Mouse (Mus musculus) thymus, adult 2 months (tissue): Measurements from ENCODE around the gene Alg5. TPM values are rescaled to one million over a fixed set of nuclear protein-coding genes. Genes with fewer than 3 reads are reported as not detected.
"Not testable (repeated sequence)": the region's sequence is repeated elsewhere in the genome, so short reads cannot be mapped to it uniquely, and the experiment has no call there.

Experiments
- DNase-seq: peaks from one replicate; pipeline ENCODE4 v3.0.0; 2021
- H3K27ac ChIP-seq: fragments of 200-500 bp; 2 replicates; pipeline ENCODE4 v1.5.1; 2012; ENCODE audit warnings: low read length, control low read depth; ENCODE audit not compliant: control insufficient read depth, insufficient read depth
- H3K27me3 ChIP-seq: fragments of 200-500 bp; 2 replicates; pipeline ENCODE4 v1.6.1; 2012; ENCODE audit warnings: mild to moderate bottlenecking, low read length, moderate library complexity, mixed read lengths; ENCODE audit not compliant: control insufficient read depth, insufficient read depth
- H3K36me3 ChIP-seq: fragments of 200-500 bp; 2 replicates; pipeline ENCODE4 v1.6.1; 2012; ENCODE audit warnings: mild to moderate bottlenecking, low read length, moderate library complexity; ENCODE audit not compliant: control insufficient read depth, insufficient read depth
- H3K4me1 ChIP-seq: fragments of 200-500 bp; replicated peaks from 2 replicates; pipeline ENCODE4 v1.6.1; 2012; ENCODE audit warnings: low read length; ENCODE audit not compliant: control insufficient read depth, insufficient read depth
- H3K4me3 ChIP-seq: fragments of 200-500 bp; 2 replicates; pipeline ENCODE4 v1.5.1; 2012; ENCODE audit warnings: mild to moderate bottlenecking, low read length, control low read depth, moderate library complexity; ENCODE audit not compliant: control insufficient read depth, insufficient read depth
- CTCF ChIP-seq: fragments of 200-500 bp; IDR thresholded peaks from 2 replicates; pipeline ENCODE4 v1.5.1; 2012; ENCODE audit warnings: mild to moderate bottlenecking, control low read depth, low read length, moderate library complexity, borderline replicate concordance; ENCODE audit not compliant: control insufficient read depth, poor library complexity, insufficient read depth; ENCODE audit errors: extremely low read depth
- POLR2A ChIP-seq: fragments of 200-500 bp; IDR thresholded peaks from 2 replicates; pipeline ENCODE4 v1.6.1; 2012; ENCODE audit warnings: mild to moderate bottlenecking, low read length, control low read depth, moderate library complexity; ENCODE audit not compliant: control insufficient read depth, poor library complexity, insufficient read depth; ENCODE audit errors: extremely low read depth
- WGBS: fragments of 180-500 bp; shearing (Covaris S2); methylation state at CpG from one replicate; pipeline ENCODE4 v1.1.7; 2018; 5-methylcytosine and 5-hydroxymethylcytosine counted together
- polyA plus RNA-seq: library from polyadenylated mRNA; depleted of rRNA; stranded (reverse); fragments of >200 nt; gene quantifications from 2 replicates; pipeline ENCODE4 v1.2.3, GENCODE M21; 2012

The Alg5 gene
- polyA plus RNA-seq, 1 experiment = 15.7 TPM

DNA sequence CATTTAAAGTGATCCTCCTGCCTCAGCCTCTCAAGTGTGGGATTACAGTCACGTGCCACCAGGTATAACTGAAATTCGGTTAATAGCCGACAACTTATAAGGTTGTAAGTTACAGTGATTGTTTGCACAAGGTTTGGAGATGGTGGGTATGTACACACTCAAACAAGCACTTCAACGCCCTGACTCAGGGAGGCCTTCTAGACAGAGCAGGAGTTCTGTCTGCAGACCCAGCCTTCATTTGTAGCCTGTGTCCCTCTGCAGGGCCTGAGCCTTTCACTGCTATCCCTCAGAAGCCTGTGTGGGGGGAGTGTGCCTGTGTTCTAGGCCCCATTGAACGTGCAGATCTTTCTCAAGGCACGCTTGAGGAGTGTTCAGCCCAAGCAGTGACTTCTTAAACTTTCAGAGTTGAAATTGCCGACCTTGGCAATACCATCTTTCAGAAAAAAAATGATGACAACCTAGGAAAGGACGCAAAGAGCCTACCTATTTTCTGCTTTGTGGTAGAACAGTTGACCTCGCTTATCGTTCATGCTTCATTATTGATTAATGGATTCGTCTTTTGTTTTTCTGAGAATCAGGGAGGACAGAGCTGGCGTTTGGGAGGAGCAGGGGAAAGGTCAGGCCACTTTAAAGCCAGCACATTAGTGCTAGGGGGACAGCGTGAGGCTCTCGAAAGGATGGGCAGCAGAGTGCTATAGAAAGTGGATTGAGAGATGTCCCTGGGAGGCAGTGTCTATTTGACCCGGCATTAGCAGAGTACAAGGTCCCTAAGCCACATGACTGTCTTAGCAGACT lies 25.2 kb downstream of the Alg5 start:
- Histone ChIP-seq H3K27me3 (no peaks in the 10 kb centered on the region; the same call in 1 of the 2 replicates), H3K36me3 (no peaks in the 10 kb centered on the region), H3K27ac (no peak overlapping the region), H3K4me1 (no peaks in the 10 kb centered on the region), H3K4me3 (no peak overlapping the region)
- no peak for DNase-seq
- no peak for TF ChIP-seq POLR2A
- no peak for TF ChIP-seq CTCF
- WGBS = 91% methylated on average over 15 of the region's 15 CpGs

GRCm38 (mm10) chr3:54761258-54761657 lies 25.9 kb downstream of the Alg5 start:
- H3K4me1 ChIP-seq = no peaks in the 10 kb centered on the region
- no peaks in the 10 kb centered on the region for H3K36me3 ChIP-seq
- DNase-seq = no peak
- no peak overlapping the region for H3K27ac ChIP-seq
- H3K4me3 ChIP-seq = no peak overlapping the region
- WGBS = 94% methylated on average over 1 of the region's 1 CpGs
- TF ChIP-seq POLR2A = no peak
- no peaks in the 10 kb centered on the region for H3K27me3 ChIP-seq

GRCm38 (mm10) chr3:54764418-54764817 lies 29.1 kb downstream of the Alg5 start:
- DNase-seq = no peak
- Histone ChIP-seq H3K27me3 (no peaks in the 10 kb centered on the region), H3K4me3 (no peak overlapping the region), H3K4me1 (no peaks in the 10 kb centered on the region), H3K36me3 (no peaks in the 10 kb centered on the region), H3K27ac (no peak overlapping the region)
- WGBS = 88% methylated on average over 18 of the region's 18 CpGs
- TF ChIP-seq CTCF (no peak), POLR2A (no peak)

- H3K36me3 ChIP-seq, H3K4me3 ChIP-seq, H3K27me3 ChIP-seq, H3K27ac ChIP-seq, H3K4me1 ChIP-seq: not testable (repeated sequence)
- WGBS = 91% methylated on average over 6 of the region's 6 CpGs
- DNase-seq = peak; percentile 15
Measured at GRCm38 (mm10) chr3:54765521-54765920, 30.2 kb downstream of the Alg5 start.

DNA sequence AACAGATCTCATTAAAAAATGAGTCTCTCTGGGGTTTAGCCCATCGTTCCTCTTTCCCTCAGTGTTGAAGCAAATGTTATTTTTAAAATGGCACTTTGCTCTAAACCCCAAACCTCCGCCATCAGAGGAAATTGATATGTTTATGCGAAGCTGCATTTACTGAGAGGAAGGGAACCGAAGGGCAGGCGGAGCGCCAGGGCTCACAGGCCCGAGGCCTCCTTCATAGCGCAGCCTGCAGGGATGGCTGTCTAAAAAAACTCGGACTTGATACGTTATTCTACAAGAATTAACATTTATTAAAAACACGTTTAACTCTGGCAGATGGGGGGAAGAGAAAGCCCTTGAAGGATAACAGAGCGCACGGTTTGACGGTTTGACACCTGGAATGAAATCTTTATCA lies 30.7 kb downstream of the Alg5 start:
- no peak overlapping the region for H3K27ac ChIP-seq
- H3K27me3 ChIP-seq = no peaks in the 10 kb centered on the region
- H3K36me3 ChIP-seq = no peaks in the 10 kb centered on the region
- DNase-seq = no peak
- no peak overlapping the region for H3K4me3 ChIP-seq
- no peaks in the 10 kb centered on the region for H3K4me1 ChIP-seq
- WGBS = 82% methylated on average over 14 of the region's 14 CpGs
- TF ChIP-seq CTCF (no peak), POLR2A (no peak)

DNA sequence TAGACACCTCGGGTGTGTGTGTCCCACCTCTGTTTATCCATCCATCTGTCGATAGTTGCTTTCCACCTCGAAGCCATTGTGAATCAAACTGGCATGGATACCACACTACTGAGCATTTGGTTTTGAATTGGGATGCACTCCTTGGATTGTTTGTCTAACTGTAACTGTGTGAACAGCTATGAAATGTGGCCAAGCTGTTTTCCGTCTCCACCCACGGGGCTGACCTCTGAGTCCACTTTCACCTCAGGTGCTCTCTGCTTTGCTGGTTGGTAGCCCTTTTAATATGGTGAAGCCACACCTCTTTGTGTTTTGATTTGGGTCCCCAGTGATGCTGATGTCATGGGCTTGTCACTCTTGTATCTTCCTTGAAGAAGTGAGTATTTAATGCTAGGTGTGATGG lies 31.5 kb downstream of the Alg5 start:
- DNase-seq = no peak
- no peaks in the 10 kb centered on the region for H3K27me3 ChIP-seq
- H3K36me3 ChIP-seq = no peaks in the 10 kb centered on the region
- TF ChIP-seq POLR2A = no peak
- TF ChIP-seq CTCF = no peak
- 90% methylated on average over 5 of the region's 5 CpGs for WGBS
- H3K4me3 ChIP-seq = no peak overlapping the region
- H3K4me1 ChIP-seq = no peaks in the 10 kb centered on the region
- H3K27ac ChIP-seq = no peak overlapping the region

GRCm38 (mm10) chr3:54768592-54768991 lies 33.3 kb downstream of the Alg5 start:
- Histone ChIP-seq H3K4me3 (no peak overlapping the region), H3K27me3 (no peaks in the 10 kb centered on the region), H3K4me1 (no peaks in the 10 kb centered on the region), H3K27ac (no peak overlapping the region), H3K36me3 (no peaks in the 10 kb centered on the region)
- no peak for TF ChIP-seq POLR2A
- no peak for TF ChIP-seq CTCF
- 80% methylated on average over 8 of the region's 8 CpGs for WGBS
- no peak for DNase-seq
